Mouse (Mus musculus): ENCODE data around the gene Gal3st1.
"Not testable (repeated sequence)": the region's sequence is repeated elsewhere in the genome, so short reads cannot be mapped to it uniquely, and the experiment has no call there.

DNA sequence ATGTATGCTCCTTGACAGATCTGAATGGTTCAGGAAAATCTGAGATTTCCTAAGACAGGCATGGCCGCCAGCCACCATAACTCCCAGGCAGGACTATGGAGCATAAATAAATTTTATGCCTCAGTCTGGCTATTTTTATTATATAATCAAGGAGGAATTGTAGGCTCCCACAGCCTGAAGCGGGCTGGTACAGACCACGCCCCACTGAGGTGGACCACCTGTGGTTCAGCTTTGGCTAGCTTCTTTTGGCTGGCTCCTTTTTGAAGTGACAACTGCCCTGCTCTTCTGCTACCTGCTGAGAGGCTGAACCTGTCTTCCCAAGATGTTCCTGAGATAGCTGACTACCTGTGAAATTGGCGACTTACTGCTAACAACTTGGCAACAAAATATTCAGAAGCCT is 28.1 kb upstream of the Gal3st1 start:
- TF ChIP-seq CTCF (IDR thresholded peaks at IDR 0.05; ENCODE audit: low read depth, low read length); TAL1 (conservative IDR thresholded peaks at IDR 0.05; ENCODE audit: low read depth, low read length); POLR2AphosphoS5 (IDR thresholded peaks at IDR 0.05; ENCODE audit: insufficient replicate concordance, low read depth, low read length); GATA1 (IDR thresholded peaks at IDR 0.05; ENCODE audit: borderline replicate concordance, low read length): not testable (repeated sequence)

All from G1E (cell line).